In genomic region chr12:83764519-83764918, GRCm38 (mm10) we compare ENCODE assay signal across 8 mouse cellular contexts. TPM values are rescaled to one million over a fixed set of nuclear protein-coding genes. Genes with fewer than 3 reads are reported as not detected.
DNase-seq lines count a peak whose midpoint lies in the region; ATAC-seq and TF ChIP-seq lines count a peak whose summit lies in the region.
"Had no signal": no experiment of that assay in that cellular context is flagged by ENCODE, and none has a peak within 500 bp of the region (broad histone marks: within the 10 kb centered on the region; RNA-seq: fewer than 3 reads in every experiment).

No protein-coding gene starts in this region.

- H3K4me1 ChIP-seq in heart, postnatal 0 days (ENCODE audit: control insufficient read depth, insufficient read depth): no peaks in the 10 kb centered on the region
- H3K4me1 ChIP-seq in midbrain, postnatal 0 days (ENCODE audit: insufficient read depth, low read length): no peaks in the 10 kb centered on the region; the same call in 1 of the 2 replicates
- peaks cover 41% of the 10 kb centered on the region for H3K4me1 ChIP-seq in midbrain, embryonic 10.5 days
- peaks cover 31% of the 10 kb centered on the region for H3K4me1 ChIP-seq in liver, embryonic 12.5 days

- no peak for TF ChIP-seq CTCF in heart, postnatal 0 days (IDR thresholded peaks at IDR 0.05; ENCODE audit: low read depth)
- no peak for TF ChIP-seq CTCF in midbrain, postnatal 0 days (IDR thresholded peaks at IDR 0.05)

- H3K36me3 ChIP-seq in heart, postnatal 0 days (replicated peaks; ENCODE audit: control insufficient read depth, insufficient read depth, low read length): no peaks in the 10 kb centered on the region
- H3K36me3 ChIP-seq in midbrain, postnatal 0 days (ENCODE audit: insufficient read depth, low read length): no peaks in the 10 kb centered on the region
- H3K36me3 ChIP-seq in midbrain, embryonic 10.5 days: no peaks in the 10 kb centered on the region
- H3K36me3 ChIP-seq in liver, embryonic 12.5 days: no peaks in the 10 kb centered on the region

- H3K9ac ChIP-seq in heart, postnatal 0 days (replicated peaks; ENCODE audit: low read depth, low read length): no peak overlapping the region
- no peak overlapping the region for H3K9ac ChIP-seq in midbrain, postnatal 0 days (replicated peaks; ENCODE audit: low read length, poor library complexity, severe bottlenecking)
- H3K9ac ChIP-seq in liver, embryonic 12.5 days: no peak overlapping the region

- intact Hi-C loops in heart, postnatal 14 days (cut with DNase I): no loop called here

- ATAC-seq in heart, postnatal 0 days (ENCODE audit: insufficient read depth, low read depth): no peak
- ATAC-seq in midbrain, postnatal 0 days (ENCODE audit: low FRiP score): no peak
- ATAC-seq in liver, embryonic 12.5 days: no peak

- no peaks in the 10 kb centered on the region for H3K9me3 ChIP-seq in heart, postnatal 0 days (replicated peaks; ENCODE audit: control insufficient read depth, low read length)
- H3K9me3 ChIP-seq in midbrain, postnatal 0 days (ENCODE audit: low read length): no peaks in the 10 kb centered on the region
- H3K9me3 ChIP-seq in midbrain, embryonic 10.5 days (replicated peaks): no peaks in the 10 kb centered on the region
- no peaks in the 10 kb centered on the region for H3K9me3 ChIP-seq in liver, embryonic 12.5 days (replicated peaks)

- no peak for TF ChIP-seq EP300 in heart, postnatal 0 days (IDR thresholded peaks at IDR 0.05; ENCODE audit: low read depth)

- H3K27ac ChIP-seq in heart, postnatal 0 days (ENCODE audit: low read depth): no peak overlapping the region
- H3K27ac ChIP-seq in midbrain, postnatal 0 days (ENCODE audit: low read depth, low read length): no peak overlapping the region
- no peak overlapping the region for H3K27ac ChIP-seq in midbrain, embryonic 10.5 days (replicated peaks)
- H3K27ac ChIP-seq in liver, embryonic 12.5 days: no peak overlapping the region

- H3K4me3 ChIP-seq in heart, postnatal 0 days (ENCODE audit: low read depth, low read length): peak overlapping the region; percentile 42; the same call in 1 of the 2 replicates
- no peak overlapping the region for H3K4me3 ChIP-seq in midbrain, postnatal 0 days (ENCODE audit: low read depth, low read length)
- H3K4me3 ChIP-seq in midbrain, embryonic 10.5 days: no peak overlapping the region
- H3K4me3 ChIP-seq in liver, embryonic 12.5 days: no peak overlapping the region

- DNase-seq in heart, postnatal 0 days (ENCODE audit: low spot score): no peak
- DNase-seq in heart, postnatal 14 days: no peak
- DNase-seq in midbrain, postnatal 0 days (ENCODE audit: low spot score): no peak
- DNase-seq in midbrain, embryonic 10.5 days (ENCODE audit: low spot score): no peak
- no peak for DNase-seq in spleen, adult 12 weeks (ENCODE audit: low spot score)
- DNase-seq in frontal cortex, postnatal 14 days (ENCODE audit: low spot score in 2 of 2): no peak

- WGBS in heart, postnatal 0 days: 76% methylated on average over 10 of the region's 10 CpGs
- 81% methylated on average over 10 of the region's 10 CpGs for WGBS in midbrain, postnatal 0 days
- 78% methylated on average over 10 of the region's 10 CpGs for WGBS in midbrain, embryonic 10.5 days
- 65% methylated on average over 10 of the region's 10 CpGs for WGBS in liver, embryonic 12.5 days (ENCODE audit: insufficient replicate concordance)

- H3K27me3 ChIP-seq in heart, postnatal 0 days (ENCODE audit: control insufficient read depth, insufficient read depth, low read length): 0 out of 2 replicates have a peak, but pooled peaks cover 7% of the 10 kb centered on the region
- H3K27me3 ChIP-seq in midbrain, postnatal 0 days (ENCODE audit: insufficient read depth, low read length): no peaks in the 10 kb centered on the region
- H3K27me3 ChIP-seq in midbrain, embryonic 10.5 days (ENCODE audit: low read depth, poor library complexity, severe bottlenecking): peaks cover 52% of the 10 kb centered on the region
- peaks cover 86% of the 10 kb centered on the region for H3K27me3 ChIP-seq in liver, embryonic 12.5 days (replicated peaks)

- peak overlapping the region; percentile 71 for H3K4me2 ChIP-seq in heart, postnatal 0 days (ENCODE audit: low read depth, low read length)
- H3K4me2 ChIP-seq in midbrain, postnatal 0 days (ENCODE audit: low read depth, low read length, poor library complexity, severe bottlenecking): peak overlapping the region; percentile 68; the same call in 1 of the 2 replicates
- peak overlapping the region; percentile 58; the same call in 1 of the 2 replicates for H3K4me2 ChIP-seq in liver, embryonic 12.5 days

RNA-seq across cellular contexts. Expression of gene Papln, which starts 1.1 kb away (rescaled TPM):
- total RNA-seq in heart, postnatal 0 days (2014; rRNA removed; ENCODE audit: low replicate concordance): 11.7 and 13.1 TPM in 2 replicates
- 1.2 and 1.4 TPM in 2 replicates for polyA plus RNA-seq in heart, postnatal 0 days (2015; fragmentation: Nextera tagmentation; extraction: Ambion mirVana)
- 10 to 100 TPM; 21.8 to 24.8 TPM for total RNA-seq in heart, postnatal 14 days (2021)
- 2.4 and 2.7 TPM in 2 replicates for total RNA-seq in midbrain, postnatal 0 days (2014; rRNA removed)
- 0.33 and 0.37 TPM in 2 replicates for polyA plus RNA-seq in midbrain, postnatal 0 days (2015; fragmentation: Nextera tagmentation; extraction: Ambion mirVana)
- 0.09 and 0.10 TPM in 2 replicates for polyA plus RNA-seq in midbrain, embryonic 10.5 days (2016; fragmentation: Nextera tagmentation; extraction: Ambion mirVana)
- 0.61 and 0.70 TPM in 2 replicates for polyA plus RNA-seq in liver, embryonic 12.5 days (2016; fragmentation: Nextera tagmentation; extraction: Ambion mirVana)
- total RNA-seq: megakaryocyte, adult 5-6 weeks had no signal
